Mouse (Mus musculus): Measurements from ENCODE around the gene Acaa1a. TPM values are rescaled to one million over a fixed set of nuclear protein-coding genes. Genes with fewer than 3 reads are reported as not detected.

Acaa1a gene
- polyA plus RNA-seq, 2 experiments from 2014 or later: 34.5 to 53.6 TPM

DNA sequence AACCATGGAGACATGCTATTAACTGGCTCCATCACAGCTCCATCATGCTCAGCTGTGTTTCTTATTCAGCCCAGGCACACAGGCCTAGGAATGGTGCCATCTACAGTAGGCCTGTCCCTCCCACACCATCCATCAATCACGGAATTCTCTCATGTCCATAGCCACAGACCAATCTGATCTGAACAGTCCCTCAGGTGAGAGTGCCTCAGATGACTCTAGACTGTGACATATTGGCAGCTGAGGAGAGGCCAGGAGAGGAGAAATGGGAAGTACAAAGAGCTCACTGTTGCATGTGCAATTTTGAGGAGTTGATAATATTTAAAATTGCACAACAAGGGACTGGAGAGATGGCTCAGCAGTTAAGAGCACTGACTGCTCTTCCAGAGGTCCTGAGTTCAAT, 55.3 kb downstream of the Acaa1a start:
- ATAC-seq: no peak

Other genes with a start within 250 kb of the Acaa1a start
- gene Plcd1, start 246.2 kb upstream of the Acaa1a start, polyA plus RNA-seq (2017; shearing (Covaris generic)): 1 to 10 TPM; 2.3 to 4.5 TPM
- under 1 TPM in 1 of 2 experiments, not detected in 1; 0.52 TPM for gene Dlec1, start 237.2 kb upstream of the Acaa1a start, polyA plus RNA-seq (2017; shearing (Covaris generic))
- gene Acaa1b, start 182.6 kb upstream of the Acaa1a start, polyA plus RNA-seq (2017; shearing (Covaris generic)): not detected
- gene Gm47289, start 180.5 kb upstream of the Acaa1a start, polyA plus RNA-seq (2017; shearing (Covaris generic)): under 1 TPM in 1 of 2 experiments, not detected in 1; 0.13 TPM
- not detected for gene Slc22a13, start 130.6 kb upstream of the Acaa1a start, polyA plus RNA-seq (2017; shearing (Covaris generic))
- gene Oxsr1, start 17.2 kb upstream of the Acaa1a start, polyA plus RNA-seq (2017; shearing (Covaris generic)): 1 to 10 TPM; 7.0 to 7.2 TPM
- gene Myd88, start 1.7 kb downstream of the Acaa1a start, polyA plus RNA-seq (2017; shearing (Covaris generic)): 10 to 100 TPM; 75.2 to 83.3 TPM
- under 1 TPM; 0.36 TPM for gene Xylb, start 17.7 kb downstream of the Acaa1a start, polyA plus RNA-seq (2017; shearing (Covaris generic))
- gene Slc22a14, start 25.9 kb downstream of the Acaa1a start, polyA plus RNA-seq (2017; shearing (Covaris generic)): not detected
- not detected for gene Acvr2b, start 62.4 kb downstream of the Acaa1a start, polyA plus RNA-seq (2017; shearing (Covaris generic))
- gene Exog, start 105.3 kb downstream of the Acaa1a start, polyA plus RNA-seq (2017; shearing (Covaris generic)): 10 to 100 TPM in 1 of 2 experiments, 1 to 10 TPM in 1; 8.6 to 10.5 TPM
- under 1 TPM in 1 of 2 experiments, not detected in 1; 0.04 TPM for gene Scn5a, start 239.3 kb downstream of the Acaa1a start, polyA plus RNA-seq (2017; shearing (Covaris generic))